Mouse (Mus musculus) heart, postnatal 25 days (tissue): ENCODE results near the gene Fam160b1. TPM values are rescaled to one million over a fixed set of nuclear protein-coding genes. Genes with fewer than 3 reads are reported as not detected.

ENCODE experiments used
- DNase-seq: peaks from one replicate; pipeline ENCODE4 v3.0.0; 2022; ENCODE audit warnings: low spot score
- intact Hi-C: fragments of 180-260 bp; cut with DNase I; formaldehyde crosslinking; loops from one replicate; pipeline ENCODE4 v1.15.1; 2025
- total RNA-seq, 2 experiments: library from RNA; stranded (reverse); gene quantifications; 2 replicates each; pipeline ENCODE4 v1.2.3; 2021

Gene Fam160b1
- total RNA-seq, 2 experiments from 2014 or later, result 9.9 to 12.4 TPM

GRCm38 (mm10) chr19:57340900-57341742 is 19.4 kb upstream of the Fam160b1 start:
- DNase-seq, result no peak
- intact Hi-C loops, result no loop called here

GRCm38 (mm10) chr19:57343860-57344259 is 16.6 kb upstream of the Fam160b1 start:
- no peak for DNase-seq

GRCm38 (mm10) chr19:57344678-57345077 is 15.8 kb upstream of the Fam160b1 start:
- DNase-seq, result no peak
- intact Hi-C loops, result no loop called here

More at GRCm38 (mm10) chr19:57343860-57344259, 16.6 kb upstream of the Fam160b1 start:
- intact Hi-C loops, result no loop called here

- intact Hi-C loops, result no loop called here
- no peak for DNase-seq
Measured at GRCm38 (mm10) chr19:57349096-57349495, 11.4 kb upstream of the Fam160b1 start.

- intact Hi-C loops, result loop anchor here (10.0 kb wide), 1 partner anchor 428 kb away; no protein-coding TSS in a partner anchor
Measured at GRCm38 (mm10) chr19:57352337-57352935, 8.0 kb upstream of the Fam160b1 start.

GRCm38 (mm10) chr19:57353228-57353627 is 7.3 kb upstream of the Fam160b1 start:
- DNase-seq, result no peak
- intact Hi-C loops, result loop anchor here (10.0 kb wide), 1 partner anchor 428 kb away; no protein-coding TSS in a partner anchor

More at GRCm38 (mm10) chr19:57352337-57352935, 8.0 kb upstream of the Fam160b1 start:
- no peak for DNase-seq

GRCm38 (mm10) chr19:57354050-57354449 is 6.4 kb upstream of the Fam160b1 start:
- intact Hi-C loops, result loop anchor here (10.0 kb wide), 1 partner anchor 429 kb away; no protein-coding TSS in a partner anchor
- no peak for DNase-seq

- no peak for DNase-seq
- intact Hi-C loops, result loop anchor here (10.0 kb wide), 1 partner anchor 430 kb away; no protein-coding TSS in a partner anchor
Measured at GRCm38 (mm10) chr19:57354715-57355114, 5.8 kb upstream of the Fam160b1 start.

- no peak for DNase-seq
- intact Hi-C loops, result loop anchor here (10.0 kb wide), 1 partner anchor 431 kb away; no protein-coding TSS in a partner anchor
Measured at GRCm38 (mm10) chr19:57355451-57356251, 4.8 kb upstream of the Fam160b1 start.

GRCm38 (mm10) chr19:57356273-57356672 is 4.2 kb upstream of the Fam160b1 start:
- intact Hi-C loops, result loop anchor here (10.0 kb wide), 1 partner anchor 431 kb away; no protein-coding TSS in a partner anchor
- DNase-seq, result no peak

GRCm38 (mm10) chr19:57357244-57357643 is 3.2 kb upstream of the Fam160b1 start:
- intact Hi-C loops, result loop anchor here (10.0 kb wide), 1 partner anchor 432 kb away; no protein-coding TSS in a partner anchor
- no peak for DNase-seq

- DNase-seq, result no peak
- intact Hi-C loops, result loop anchor here (10.0 kb wide), 1 partner anchor 433 kb away; no protein-coding TSS in a partner anchor
Measured at GRCm38 (mm10) chr19:57357811-57358210, 2.7 kb upstream of the Fam160b1 start.

- DNase-seq, result peak; percentile 73
- intact Hi-C loops, result loop anchor here (10.0 kb wide), 1 partner anchor 434 kb away; no protein-coding TSS in a partner anchor
Measured at GRCm38 (mm10) chr19:57358322-57358721, 2.2 kb upstream of the Fam160b1 start.

GRCm38 (mm10) chr19:57358836-57359598 is 1.5 kb upstream of the Fam160b1 start:
- DNase-seq, result no peak
- intact Hi-C loops, result loop anchor here (10.0 kb wide), 1 partner anchor 434 kb away; no protein-coding TSS in a partner anchor

GRCm38 (mm10) chr19:57359701-57360326 is 666 bp upstream of the Fam160b1 start:
- intact Hi-C loops, result loop anchor here (10.0 kb wide), 1 partner anchor 435 kb away; no protein-coding TSS in a partner anchor
- DNase-seq, result no peak

GRCm38 (mm10) chr19:57361131-57361938 is 855 bp downstream of the Fam160b1 start:
- DNase-seq, result peak; percentile 34
- intact Hi-C loops, result no loop called here

- no peak for DNase-seq
- intact Hi-C loops, result no loop called here
Measured at GRCm38 (mm10) chr19:57361939-57362307, 1.4 kb downstream of the Fam160b1 start.

- DNase-seq, result no peak
- intact Hi-C loops, result no loop called here
Measured at GRCm38 (mm10) chr19:57362586-57362985, 2.1 kb downstream of the Fam160b1 start.
